In genomic region chr9:15045740-15046139, GRCm38 (mm10) we compare ENCODE assay signal across 8 mouse cellular contexts. TPM values are rescaled to one million over a fixed set of nuclear protein-coding genes. Genes with fewer than 3 reads are reported as not detected.
DNase-seq lines count a peak whose midpoint lies in the region; ATAC-seq and TF ChIP-seq lines count a peak whose summit lies in the region.

No protein-coding gene starts in this region.

- no peak for ATAC-seq in kidney, embryonic 16.5 days (ENCODE audit: low FRiP score, low TSS enrichment)
- no peak for ATAC-seq in intestine, embryonic 14.5 days (replicated peaks; ENCODE audit: low FRiP score, low TSS enrichment, low read depth)
- ATAC-seq in midbrain, postnatal 0 days (ENCODE audit: low FRiP score) = peak; percentile 19; the same call in 1 of the 2 replicates

- no peak for DNase-seq in kidney, postnatal 4 days
- DNase-seq in embryonic facial prominence, embryonic 10.5 days (ENCODE audit: low spot score) = no peak
- no peak for DNase-seq in intestine, embryonic 14.5 days (ENCODE audit: low spot score)
- DNase-seq in midbrain, postnatal 0 days (ENCODE audit: low spot score) = no peak
- DNase-seq in adrenal gland, postnatal 4 days (ENCODE audit: low spot score in 2 of 2) = no peak
- no peak for DNase-seq in spleen, postnatal 14 days (ENCODE audit: low spot score in 2 of 2)
- DNase-seq in layer of hippocampus, postnatal 10 days (ENCODE audit: low spot score in 2 of 2) = no peak

- peak overlapping the region; percentile 78; the same call in 1 of the 2 replicates for H3K27ac ChIP-seq in kidney, embryonic 16.5 days (ENCODE audit: low read length)
- peak overlapping the region; percentile 94 for H3K27ac ChIP-seq in embryonic facial prominence, embryonic 10.5 days (replicated peaks)
- peak overlapping the region; percentile 87; the same call in 1 of the 2 replicates for H3K27ac ChIP-seq in intestine, embryonic 14.5 days (ENCODE audit: low read depth)
- peak overlapping the region; percentile 93 for H3K27ac ChIP-seq in midbrain, postnatal 0 days (ENCODE audit: low read depth, low read length)

- H3K4me2 ChIP-seq in kidney, embryonic 16.5 days (replicated peaks; ENCODE audit: low read depth, low read length) = peak overlapping the region; percentile 76
- peak overlapping the region; percentile 72 for H3K4me2 ChIP-seq in intestine, embryonic 14.5 days (ENCODE audit: low read length)
- peak overlapping the region; percentile 71 for H3K4me2 ChIP-seq in midbrain, postnatal 0 days (ENCODE audit: low read depth, low read length, poor library complexity, severe bottlenecking)

- H3K9me3 ChIP-seq in kidney, embryonic 16.5 days (ENCODE audit: low read length) = no peaks in the 10 kb centered on the region
- H3K9me3 ChIP-seq in embryonic facial prominence, embryonic 10.5 days = no peaks in the 10 kb centered on the region
- H3K9me3 ChIP-seq in intestine, embryonic 14.5 days (ENCODE audit: control insufficient read depth, low read length) = no peaks in the 10 kb centered on the region
- H3K9me3 ChIP-seq in midbrain, postnatal 0 days (ENCODE audit: low read length) = no peaks in the 10 kb centered on the region

- peaks cover 16% of the 10 kb centered on the region for H3K4me1 ChIP-seq in kidney, embryonic 16.5 days (ENCODE audit: insufficient read depth, low read length)
- peaks cover 28% of the 10 kb centered on the region for H3K4me1 ChIP-seq in embryonic facial prominence, embryonic 10.5 days
- peaks cover 12% of the 10 kb centered on the region for H3K4me1 ChIP-seq in intestine, embryonic 14.5 days (replicated peaks; ENCODE audit: control insufficient read depth, insufficient read depth, low read length)
- peaks cover 19% of the 10 kb centered on the region; the same call in 1 of the 2 replicates for H3K4me1 ChIP-seq in midbrain, postnatal 0 days (ENCODE audit: insufficient read depth, low read length)

- TF ChIP-seq CTCF in midbrain, postnatal 0 days (IDR thresholded peaks at IDR 0.05) = no peak

- H3K4me3 ChIP-seq in kidney, embryonic 16.5 days (ENCODE audit: low read length) = peak overlapping the region; percentile 66
- H3K4me3 ChIP-seq in embryonic facial prominence, embryonic 10.5 days = peak overlapping the region; percentile 90
- H3K4me3 ChIP-seq in intestine, embryonic 14.5 days (ENCODE audit: low read depth, low read length) = peak overlapping the region; percentile 81
- peak overlapping the region; percentile 88 for H3K4me3 ChIP-seq in midbrain, postnatal 0 days (ENCODE audit: low read depth, low read length)

- H3K27me3 ChIP-seq in kidney, embryonic 16.5 days (ENCODE audit: insufficient read depth, low read length) = no peaks in the 10 kb centered on the region
- H3K27me3 ChIP-seq in embryonic facial prominence, embryonic 10.5 days (replicated peaks; ENCODE audit: low read depth, poor library complexity, severe bottlenecking) = no peaks in the 10 kb centered on the region; the same call in 1 of the 2 replicates
- no peaks in the 10 kb centered on the region for H3K27me3 ChIP-seq in intestine, embryonic 14.5 days (replicated peaks; ENCODE audit: control insufficient read depth, insufficient read depth, low read length)
- no peaks in the 10 kb centered on the region for H3K27me3 ChIP-seq in midbrain, postnatal 0 days (ENCODE audit: insufficient read depth, low read length)

- H3K9ac ChIP-seq in kidney, embryonic 16.5 days (replicated peaks; ENCODE audit: low read length) = peak overlapping the region; percentile 84
- peak overlapping the region; percentile 88 for H3K9ac ChIP-seq in intestine, embryonic 14.5 days (ENCODE audit: low read length)
- H3K9ac ChIP-seq in midbrain, postnatal 0 days (replicated peaks; ENCODE audit: low read length, poor library complexity, severe bottlenecking) = peak overlapping the region; percentile 96

- H3K36me3 ChIP-seq in kidney, embryonic 16.5 days (ENCODE audit: insufficient read depth, low read length) = no peaks in the 10 kb centered on the region; the same call in 1 of the 2 replicates
- peaks cover 13% of the 10 kb centered on the region for H3K36me3 ChIP-seq in embryonic facial prominence, embryonic 10.5 days (replicated peaks)
- H3K36me3 ChIP-seq in intestine, embryonic 14.5 days (ENCODE audit: control insufficient read depth, insufficient read depth, low read length) = no peaks in the 10 kb centered on the region
- no peaks in the 10 kb centered on the region for H3K36me3 ChIP-seq in midbrain, postnatal 0 days (ENCODE audit: insufficient read depth, low read length)

- WGBS in kidney, embryonic 16.5 days = 39% methylated on average over 10 of the region's 10 CpGs
- 40% methylated on average over 10 of the region's 10 CpGs for WGBS in embryonic facial prominence, embryonic 10.5 days
- 42% methylated on average over 10 of the region's 10 CpGs for WGBS in intestine, embryonic 14.5 days
- 35% methylated on average over 10 of the region's 10 CpGs for WGBS in midbrain, postnatal 0 days

RNA-seq across cellular contexts. Expression of gene Panx1, which starts 0.5 kb away (rescaled TPM):
- 40.7 and 42.6 TPM in 2 replicates for polyA plus RNA-seq in kidney, embryonic 16.5 days (2015; fragmentation: Nextera tagmentation; extraction: Ambion mirVana)
- 68.7 and 70.9 TPM in 2 replicates for polyA plus RNA-seq in embryonic facial prominence, embryonic 10.5 days (2016; fragmentation: Nextera tagmentation; extraction: Ambion mirVana)
- 54.5 and 60.3 TPM in 2 replicates for polyA plus RNA-seq in intestine, embryonic 14.5 days (2014; fragmentation: Nextera tagmentation; extraction: Ambion mirVana)
- 136 and 143 TPM in 2 replicates for total RNA-seq in midbrain, postnatal 0 days (2014; rRNA removed)
- 154 and 157 TPM in 2 replicates for polyA plus RNA-seq in midbrain, postnatal 0 days (2015; fragmentation: Nextera tagmentation; extraction: Ambion mirVana)
- total RNA-seq in adrenal gland, postnatal 4 days (2021) = 10 to 100 TPM; 17.4 to 22.6 TPM
- 10 to 100 TPM; 67.9 to 68.7 TPM for total RNA-seq in layer of hippocampus, postnatal 10 days (2021)
